Mouse (Mus musculus) liver, embryonic 15.5 days (tissue): ENCODE results near the gene Nphp4. TPM values are rescaled to one million over a fixed set of nuclear protein-coding genes. Genes with fewer than 3 reads are reported as not detected.

Source experiments
- ATAC-seq: fragments of 200-750 bp; cut with Nextera tagmentation; 2 replicates; pipeline ENCODE4 v1.8.0; 2017; ENCODE audit warnings: moderate number of reproducible peaks, mild to moderate bottlenecking, moderate library complexity; ENCODE audit not compliant: insufficient read depth
- H3K27ac ChIP-seq: fragments of 300-500 bp; sonication (generic); replicated peaks from 2 replicates; pipeline ENCODE4 v1.5.1; 2015; ENCODE audit warnings: mild to moderate bottlenecking, inconsistent platforms
- H3K27me3 ChIP-seq: fragments of 300-500 bp; sonication (generic); 2 replicates; pipeline ENCODE4 v1.6.1; 2015; ENCODE audit warnings: mild to moderate bottlenecking, inconsistent platforms
- H3K36me3 ChIP-seq: fragments of 300-500 bp; sonication (generic); replicated peaks from 2 replicates; pipeline ENCODE4 v1.6.1; 2015; ENCODE audit warnings: moderate library complexity, mild to moderate bottlenecking, inconsistent platforms
- H3K4me1 ChIP-seq: fragments of 300-500 bp; sonication (generic); replicated peaks from 2 replicates; pipeline ENCODE4 v1.6.1; 2015; ENCODE audit warnings: inconsistent platforms
- H3K4me2 ChIP-seq: fragments of 300-500 bp; sonication (generic); 2 replicates; pipeline ENCODE4 v1.6.1; 2015; ENCODE audit warnings: moderate library complexity, mild to moderate bottlenecking, inconsistent platforms
- H3K4me3 ChIP-seq: fragments of 300-500 bp; sonication (generic); replicated peaks from 2 replicates; pipeline ENCODE4 v1.5.1; 2015; ENCODE audit warnings: mild to moderate bottlenecking, inconsistent platforms
- H3K9ac ChIP-seq: fragments of 300-500 bp; sonication (generic); 2 replicates; pipeline ENCODE4 v1.6.1; 2015; ENCODE audit warnings: moderate library complexity, mild to moderate bottlenecking, inconsistent platforms
- H3K9me3 ChIP-seq: fragments of 300-500 bp; sonication (generic); replicated peaks from 2 replicates; pipeline ENCODE4 v1.6.1; 2016; ENCODE audit warnings: inconsistent platforms
- WGBS: fragments of 180-500 bp; shearing (Covaris S2); methylation state at CpG from one replicate; pipeline ENCODE4 v1.1.7; 2015; ENCODE audit warnings: mixed read lengths; ENCODE audit not compliant: insufficient replicate concordance; 5-methylcytosine and 5-hydroxymethylcytosine counted together
- polyA plus RNA-seq: library from polyadenylated mRNA; unstranded; fragments of >200 nt; fragmentation: Nextera tagmentation; extraction: Ambion mirVana; gene quantifications from 2 replicates; pipeline ENCODE4 v1.2.1, GENCODE M21; 2015

Nphp4 gene
- polyA plus RNA-seq, 1 experiment from 2014 or later, result 0.12 TPM

GRCm38 (mm10) chr4:152453079-152453478, 23.4 kb upstream of the Nphp4 start:
- no peak overlapping the region for H3K27ac ChIP-seq
- H3K36me3 ChIP-seq, result no peaks in the 10 kb centered on the region
- no peak overlapping the region for H3K9ac ChIP-seq
- H3K27me3 ChIP-seq, result no peaks in the 10 kb centered on the region
- H3K4me2 ChIP-seq, result no peak overlapping the region
- H3K9me3 ChIP-seq, result no peaks in the 10 kb centered on the region
- H3K4me1 ChIP-seq, result peaks cover 3% of the 10 kb centered on the region; the same call in 1 of the 2 replicates
- no peak for ATAC-seq
- H3K4me3 ChIP-seq, result no peak overlapping the region
- WGBS, result 60% methylated on average over 10 of the region's 10 CpGs

- Histone ChIP-seq H3K9me3 (no peaks in the 10 kb centered on the region), H3K27ac (no peak overlapping the region), H3K36me3 (no peaks in the 10 kb centered on the region), H3K4me2 (no peak overlapping the region), H3K4me1 (no peaks in the 10 kb centered on the region), H3K4me3 (no peak overlapping the region), H3K27me3 (no peaks in the 10 kb centered on the region), H3K9ac (no peak overlapping the region)
- WGBS, result 80% methylated on average over 12 of the region's 12 CpGs
- no peak for ATAC-seq
Observed at GRCm38 (mm10) chr4:152454153-152454552, 22.4 kb upstream of the Nphp4 start.

- H3K9ac ChIP-seq, result no peak overlapping the region
- no peak overlapping the region for H3K27ac ChIP-seq
- WGBS, result 77% methylated on average over 18 of the region's 18 CpGs
Observed at GRCm38 (mm10) chr4:152456609-152457008, 19.9 kb upstream of the Nphp4 start.

DNA sequence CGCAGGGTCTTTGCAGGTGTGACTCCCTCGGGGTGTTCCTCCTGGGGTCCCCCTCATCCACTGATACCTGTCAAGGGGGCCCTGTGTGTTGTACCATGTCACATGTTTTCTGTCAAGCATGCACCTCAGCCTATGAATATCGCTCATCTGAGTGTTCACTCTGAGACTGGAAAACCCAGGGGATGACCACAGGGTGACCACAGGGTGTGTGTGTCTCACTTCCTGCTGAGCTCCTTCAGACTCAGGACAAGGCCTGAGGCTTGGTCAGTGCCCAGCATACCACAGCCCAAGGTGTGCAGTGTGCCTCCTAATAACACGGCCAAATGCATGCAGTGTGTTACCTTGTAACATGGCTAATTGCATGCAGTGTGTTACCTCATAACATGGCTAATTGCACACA, 18.8 kb upstream of the Nphp4 start:
- Histone ChIP-seq H3K4me1 (no peaks in the 10 kb centered on the region), H3K27ac (no peak overlapping the region), H3K4me2 (no peak overlapping the region), H3K27me3 (no peaks in the 10 kb centered on the region), H3K36me3 (no peaks in the 10 kb centered on the region), H3K4me3 (no peak overlapping the region), H3K9me3 (no peaks in the 10 kb centered on the region), H3K9ac (no peak overlapping the region)
- no peak for ATAC-seq
- 70% methylated on average over 4 of the region's 4 CpGs for WGBS

More at GRCm38 (mm10) chr4:152456609-152457008, 19.9 kb upstream of the Nphp4 start:
- Histone ChIP-seq H3K27me3 (no peaks in the 10 kb centered on the region), H3K4me3 (no peak overlapping the region), H3K36me3 (no peaks in the 10 kb centered on the region), H3K9me3 (no peaks in the 10 kb centered on the region), H3K4me1 (no peaks in the 10 kb centered on the region), H3K4me2 (no peak overlapping the region)
- ATAC-seq, result no peak

DNA sequence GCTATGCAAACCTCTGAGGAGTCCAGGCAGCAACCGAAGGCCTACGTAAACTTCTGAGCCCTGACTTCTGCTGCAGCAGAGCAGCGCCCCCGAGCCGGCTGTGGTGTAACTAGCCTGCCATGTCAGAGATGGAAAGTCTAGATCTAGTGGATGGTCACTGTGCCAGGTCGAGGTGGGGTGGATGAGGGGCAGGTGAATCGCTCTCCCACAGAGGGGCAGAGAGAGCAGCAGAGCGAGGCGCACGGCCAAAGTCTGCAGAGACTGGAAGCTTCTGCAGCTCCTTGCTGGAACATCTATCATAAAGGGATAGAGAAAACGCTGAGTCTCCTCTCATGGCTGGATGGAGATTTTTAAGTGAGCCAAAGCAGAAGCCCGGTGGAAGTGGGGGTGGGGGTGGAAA, 14.0 kb upstream of the Nphp4 start:
- no peak overlapping the region for H3K4me2 ChIP-seq
- WGBS, result 70% methylated on average over 12 of the region's 12 CpGs
- no peaks in the 10 kb centered on the region for H3K4me1 ChIP-seq
- no peaks in the 10 kb centered on the region for H3K9me3 ChIP-seq
- H3K4me3 ChIP-seq, result no peak overlapping the region
- no peaks in the 10 kb centered on the region for H3K27me3 ChIP-seq
- no peak overlapping the region for H3K9ac ChIP-seq
- no peak for ATAC-seq
- H3K27ac ChIP-seq, result no peak overlapping the region
- no peaks in the 10 kb centered on the region for H3K36me3 ChIP-seq

- no peaks in the 10 kb centered on the region for H3K9me3 ChIP-seq
- 60% methylated on average over 9 of the region's 9 CpGs for WGBS
- no peak overlapping the region for H3K4me2 ChIP-seq
- no peaks in the 10 kb centered on the region for H3K4me1 ChIP-seq
- H3K36me3 ChIP-seq, result no peaks in the 10 kb centered on the region
- ATAC-seq, result no peak
- H3K4me3 ChIP-seq, result no peak overlapping the region
- no peak overlapping the region for H3K9ac ChIP-seq
- H3K27me3 ChIP-seq, result no peaks in the 10 kb centered on the region
- no peak overlapping the region for H3K27ac ChIP-seq
Observed at GRCm38 (mm10) chr4:152463147-152463546, 13.4 kb upstream of the Nphp4 start.

GRCm38 (mm10) chr4:152465116-152465515, 11.4 kb upstream of the Nphp4 start:
- 37% methylated on average over 8 of the region's 8 CpGs for WGBS
- H3K27ac ChIP-seq, result no peak overlapping the region
- H3K9me3 ChIP-seq, result no peaks in the 10 kb centered on the region
- no peak for ATAC-seq
- no peaks in the 10 kb centered on the region for H3K27me3 ChIP-seq
- no peak overlapping the region for H3K9ac ChIP-seq
- H3K4me2 ChIP-seq, result no peak overlapping the region
- H3K36me3 ChIP-seq, result no peaks in the 10 kb centered on the region
- no peak overlapping the region for H3K4me3 ChIP-seq
- H3K4me1 ChIP-seq, result no peaks in the 10 kb centered on the region

DNA sequence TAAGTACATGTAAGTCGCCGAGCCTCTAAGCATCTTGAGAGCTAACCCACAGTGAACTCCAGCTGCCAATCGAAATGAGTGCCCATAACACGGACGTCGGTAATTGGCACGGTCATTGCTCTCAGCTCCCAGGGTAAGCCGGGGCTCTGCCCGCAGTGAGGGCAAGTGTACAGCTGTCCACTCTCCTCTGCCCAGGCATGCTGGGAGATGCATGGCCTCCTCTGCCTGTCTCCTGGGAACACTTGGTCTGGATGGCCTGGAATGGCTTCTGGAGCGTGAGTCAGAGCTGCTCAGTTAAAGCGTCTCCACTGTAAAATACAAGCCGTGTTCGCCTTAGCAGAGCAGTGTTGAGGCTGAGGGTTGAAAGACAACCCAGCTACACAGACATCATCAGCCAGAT, 9.9 kb upstream of the Nphp4 start:
- Histone ChIP-seq H3K27ac (no peak overlapping the region), H3K4me2 (no peak overlapping the region), H3K4me1 (no peaks in the 10 kb centered on the region), H3K4me3 (no peak overlapping the region), H3K9me3 (no peaks in the 10 kb centered on the region), H3K9ac (no peak overlapping the region), H3K36me3 (no peaks in the 10 kb centered on the region), H3K27me3 (no peaks in the 10 kb centered on the region)
- WGBS, result 76% methylated on average over 13 of the region's 13 CpGs
- no peak for ATAC-seq

DNA sequence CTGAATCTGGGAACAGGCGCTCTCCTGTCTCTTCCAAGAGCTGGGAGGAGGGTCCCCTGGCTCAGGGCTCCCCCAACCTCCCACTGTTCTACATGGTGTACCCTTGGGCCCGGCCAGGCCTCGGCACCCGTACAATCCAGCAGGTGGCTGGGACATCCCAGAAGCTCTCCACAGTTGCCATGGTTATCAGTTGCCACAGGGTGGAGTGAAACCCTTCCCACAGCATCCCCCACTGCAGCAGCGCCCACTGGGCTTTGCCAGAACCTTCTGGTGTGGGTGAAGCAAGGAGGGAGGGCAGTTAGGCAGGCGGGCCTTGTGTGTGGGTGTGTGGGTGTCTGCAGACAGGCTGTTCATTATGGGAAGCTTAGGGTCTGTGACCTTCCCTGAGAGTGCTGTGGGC, 8.6 kb upstream of the Nphp4 start:
- WGBS, result 67% methylated on average over 6 of the region's 6 CpGs
- Histone ChIP-seq H3K4me3 (no peak overlapping the region), H3K36me3 (no peaks in the 10 kb centered on the region), H3K4me2 (no peak overlapping the region), H3K27ac (no peak overlapping the region), H3K9ac (no peak overlapping the region), H3K4me1 (no peaks in the 10 kb centered on the region), H3K9me3 (0 out of 2 replicates have a peak, but pooled peaks cover 4% of the 10 kb centered on the region), H3K27me3 (no peaks in the 10 kb centered on the region)
- no peak for ATAC-seq

DNA sequence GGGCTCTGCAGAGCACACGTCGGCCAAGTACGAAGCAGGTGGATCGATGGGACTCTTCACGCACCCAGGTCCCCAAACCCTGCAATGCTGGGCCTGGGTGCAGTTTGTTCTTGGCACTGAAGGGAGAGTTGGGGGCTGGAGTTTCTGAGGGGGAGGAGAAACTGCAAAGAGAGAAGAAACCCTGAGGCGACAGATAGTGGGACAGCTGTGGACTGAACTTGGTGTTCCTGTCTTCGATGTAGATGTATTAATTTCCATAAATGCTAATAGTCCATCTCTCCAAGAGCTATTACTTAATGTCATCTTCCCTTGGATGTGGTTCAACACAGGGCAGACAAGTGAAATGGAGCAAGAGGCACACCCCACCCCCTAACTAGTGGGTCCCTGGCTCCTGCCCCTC, 565 bp upstream of the Nphp4 start:
- Histone ChIP-seq H3K9ac (no peak overlapping the region), H3K4me1 (peaks cover 16% of the 10 kb centered on the region; the same call in 1 of the 2 replicates), H3K27ac (no peak overlapping the region), H3K27me3 (peaks cover 48% of the 10 kb centered on the region), H3K4me2 (no peak overlapping the region), H3K4me3 (no peak overlapping the region), H3K36me3 (no peaks in the 10 kb centered on the region), H3K9me3 (0 out of 2 replicates have a peak, but pooled peaks cover 4% of the 10 kb centered on the region)
- 67% methylated on average over 7 of the region's 7 CpGs for WGBS
- ATAC-seq, result no peak

GRCm38 (mm10) chr4:152477106-152477465, 580 bp downstream of the Nphp4 start:
- Histone ChIP-seq H3K4me1 (peaks cover 16% of the 10 kb centered on the region; the same call in 1 of the 2 replicates), H3K27me3 (peaks cover 48% of the 10 kb centered on the region), H3K27ac (no peak overlapping the region), H3K9me3 (0 out of 2 replicates have a peak, but pooled peaks cover 4% of the 10 kb centered on the region), H3K4me2 (peak overlapping the region; percentile 65), H3K9ac (no peak overlapping the region), H3K36me3 (no peaks in the 10 kb centered on the region), H3K4me3 (peak overlapping the region; percentile 61)
- ATAC-seq, result no peak
- 2% methylated on average over 21 of the region's 21 CpGs for WGBS

DNA sequence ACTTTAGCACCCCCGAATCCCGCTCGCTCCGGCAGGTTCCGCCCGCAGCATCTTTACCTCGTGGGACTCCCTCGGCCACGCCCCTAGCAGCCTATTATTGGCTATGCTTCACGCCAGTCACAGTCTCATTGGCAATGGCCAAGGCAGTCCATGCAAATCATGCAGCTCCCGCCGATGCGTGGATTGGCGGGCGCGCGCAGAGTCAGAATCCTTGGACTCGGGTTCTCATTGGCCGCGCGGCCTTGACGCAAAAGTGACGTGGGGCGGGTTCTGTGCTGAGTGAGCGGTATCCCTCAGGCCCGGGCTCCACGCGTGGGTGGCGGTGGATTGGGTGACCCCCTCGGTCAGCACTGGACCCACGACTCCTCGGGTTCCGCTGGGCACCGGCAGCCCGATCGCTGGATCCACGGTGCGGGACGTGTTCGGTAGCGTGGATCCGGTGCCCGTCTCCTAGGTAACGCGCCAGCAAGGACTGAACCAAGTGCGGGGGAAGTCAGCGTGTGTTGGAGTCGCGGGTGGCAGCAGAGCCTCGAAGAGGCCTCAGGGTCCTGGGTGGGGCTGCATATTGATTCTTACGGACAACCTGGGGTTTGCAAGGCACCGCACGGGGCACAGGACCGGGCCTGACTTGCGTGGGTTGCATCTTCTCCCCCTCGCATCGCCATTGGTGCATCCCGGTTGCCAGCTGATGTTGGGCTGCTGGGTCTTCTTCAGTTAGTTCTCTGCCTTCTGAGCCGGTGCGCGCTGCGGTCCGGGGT, 1.1 kb downstream of the Nphp4 start, which contains the start of gene Kcnab2:
Gene Kcnab2, minus strand, starts transcription at position 406 of the 758 bp plus-strand sequence.
- no peak within 1 kb of the TSS for H3K9ac ChIP-seq
- peak within 1 kb of the TSS; percentile 65 for H3K4me2 ChIP-seq
- H3K27ac ChIP-seq, result no peak within 1 kb of the TSS
- peak within 1 kb of the TSS; percentile 61 for H3K4me3 ChIP-seq
- H3K9me3 ChIP-seq, result no peaks in the 10 kb centered on the region
- peaks cover 16% of the 10 kb centered on the region; the same call in 1 of the 2 replicates for H3K4me1 ChIP-seq
- H3K36me3 ChIP-seq, result no peaks in the 10 kb centered on the region
- H3K27me3 ChIP-seq, result peaks cover 48% of the 10 kb centered on the region
- peak; percentile 87 for ATAC-seq
- 1% methylated on average over 63 of the region's 63 CpGs for WGBS
